Mouse (Mus musculus) lung, postnatal 0 days (tissue): ENCODE measurements at regions not wholly inside any gene's neighbourhood (a gene's known extent, or its start where the extent isn't known, plus 50 kb on each side); places are given as distances from the start of the nearest gene placed in this dataset.

Experiments used
- ATAC-seq: fragments of 200-750 bp; cut with Nextera tagmentation; 2 replicates; pipeline ENCODE4 v1.8.0; 2017; ENCODE audit warnings: moderate library complexity
- DNase-seq: peaks from one replicate; pipeline ENCODE4 v3.0.0-alpha.2; 2016; ENCODE audit warnings: low spot score
- H3K27ac ChIP-seq: fragments of 300-500 bp; sonication (generic); 2 replicates; pipeline ENCODE4 v1.5.1; 2014; ENCODE audit warnings: antibody characterized with exemption, mild to moderate bottlenecking, low read length, mixed read lengths
- H3K27me3 ChIP-seq: fragments of 300-500 bp; sonication (generic); replicated peaks from 2 replicates; pipeline ENCODE4 v1.6.1; 2014; ENCODE audit warnings: low read length, mixed read lengths; ENCODE audit not compliant: insufficient read depth
- H3K36me3 ChIP-seq: fragments of 300-500 bp; sonication (generic); 2 replicates; pipeline ENCODE4 v1.6.1; 2014; ENCODE audit warnings: low read length, mixed read lengths; ENCODE audit not compliant: insufficient read depth
- H3K4me1 ChIP-seq: fragments of 300-500 bp; sonication (generic); 2 replicates; pipeline ENCODE4 v1.6.1; 2014; ENCODE audit warnings: antibody characterized with exemption, low read depth, low read length, mixed read lengths; ENCODE audit not compliant: insufficient read depth
- H3K4me2 ChIP-seq: fragments of 300-500 bp; sonication (generic); replicated peaks from 2 replicates; pipeline ENCODE4 v1.6.1; 2014; ENCODE audit warnings: low read depth, mild to moderate bottlenecking, low read length, moderate library complexity, mixed read lengths
- H3K4me3 ChIP-seq: fragments of 300-500 bp; sonication (generic); 2 replicates; pipeline ENCODE4 v1.5.1; 2014; ENCODE audit warnings: low read depth, low read length
- H3K9ac ChIP-seq: fragments of 300-500 bp; sonication (generic); replicated peaks from 2 replicates; pipeline ENCODE4 v1.6.1; 2014; ENCODE audit warnings: low read depth, mild to moderate bottlenecking
- H3K9me3 ChIP-seq: fragments of 300-500 bp; sonication (generic); 2 replicates; pipeline ENCODE4 v1.6.1; 2016; ENCODE audit warnings: low read length, mixed read lengths
- CTCF ChIP-seq: IDR thresholded peaks from 2 replicates; pipeline ENCODE4 v1.5.1; 2016; ENCODE audit warnings: antibody characterized with exemption, mild to moderate bottlenecking
- EP300 ChIP-seq: IDR thresholded peaks from 2 replicates; pipeline ENCODE4 v1.6.1; 2016; ENCODE audit warnings: antibody characterized with exemption, mild to moderate bottlenecking, control low read depth
- WGBS: fragments of 180-500 bp; shearing (Covaris S2); extraction: QIAGEN DNeasy Blood & Tissue Kit; methylation state at CpG from one replicate; pipeline ENCODE4 v1.1.7; 2014; 5-methylcytosine and 5-hydroxymethylcytosine counted together

DNA sequence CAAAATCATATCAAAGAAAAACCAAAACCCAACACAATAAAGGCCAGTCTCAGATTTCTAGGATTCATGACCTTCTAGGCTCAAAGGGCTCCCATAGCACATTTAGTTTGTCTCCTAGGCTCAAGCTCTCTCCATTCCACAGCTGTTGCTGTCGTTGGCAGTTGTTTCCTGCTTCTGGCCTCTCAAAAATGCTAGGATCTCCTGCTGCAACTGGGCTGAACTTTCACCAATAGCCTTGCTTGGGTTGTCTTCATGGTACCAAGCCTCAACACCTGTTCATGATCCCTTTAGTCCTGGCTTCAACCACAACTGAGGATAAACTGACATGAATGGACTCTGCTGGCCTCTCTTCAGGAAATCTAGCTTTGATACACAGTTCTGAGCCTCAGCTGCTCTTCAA is 115.9 kb upstream of the Ssbp2 start:
- no peak overlapping the region for H3K4me2 ChIP-seq
- no peaks in the 10 kb centered on the region for H3K36me3 ChIP-seq
- H3K9me3 ChIP-seq, result no peaks in the 10 kb centered on the region
- ATAC-seq, result no peak
- H3K9ac ChIP-seq, result no peak overlapping the region
- WGBS, result 48% methylated on average over 1 of the region's 1 CpGs
- H3K4me3 ChIP-seq, result no peak overlapping the region
- H3K27ac ChIP-seq, result no peak overlapping the region
- DNase-seq, result no peak
- H3K27me3 ChIP-seq, result no peaks in the 10 kb centered on the region
- no peaks in the 10 kb centered on the region for H3K4me1 ChIP-seq
- TF ChIP-seq EP300 (no peak), CTCF (no peak)

DNA sequence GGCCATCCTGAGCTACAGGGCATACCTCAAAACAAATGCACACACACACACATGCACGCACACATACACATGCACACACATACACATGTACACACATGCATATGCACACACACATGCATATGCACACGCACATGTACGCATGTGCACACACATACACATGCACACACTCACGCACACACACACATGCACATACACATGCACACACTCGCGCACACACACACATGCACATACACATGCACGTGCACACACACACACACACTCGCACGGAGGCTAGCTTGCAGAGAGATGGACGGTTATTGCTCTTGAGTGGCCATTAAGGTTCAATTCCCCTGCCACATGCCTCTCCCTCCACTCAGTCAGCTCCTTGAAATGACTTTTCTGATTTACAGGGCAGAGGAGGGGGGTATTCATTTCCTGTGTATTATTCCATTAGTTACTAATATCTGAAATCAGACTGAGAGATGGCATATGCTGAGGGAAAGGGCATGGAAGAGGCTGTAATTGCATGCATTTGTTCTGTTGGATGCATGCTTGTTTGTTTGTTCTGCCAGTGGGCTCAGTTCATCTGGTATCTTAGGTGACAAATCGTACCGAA is 111.5 kb upstream of the Ssbp2 start:
- H3K4me1 ChIP-seq, result no peaks in the 10 kb centered on the region
- no peak for DNase-seq
- no peak for TF ChIP-seq EP300
- no peak for TF ChIP-seq CTCF
- H3K4me2 ChIP-seq, result no peak overlapping the region
- 86% methylated on average over 12 of the region's 12 CpGs for WGBS
- no peak overlapping the region for H3K9ac ChIP-seq
- no peak overlapping the region for H3K4me3 ChIP-seq
- H3K27ac ChIP-seq, result no peak overlapping the region
- no peaks in the 10 kb centered on the region for H3K27me3 ChIP-seq
- no peaks in the 10 kb centered on the region for H3K9me3 ChIP-seq
- ATAC-seq, result no peak
- H3K36me3 ChIP-seq, result no peaks in the 10 kb centered on the region

DNA sequence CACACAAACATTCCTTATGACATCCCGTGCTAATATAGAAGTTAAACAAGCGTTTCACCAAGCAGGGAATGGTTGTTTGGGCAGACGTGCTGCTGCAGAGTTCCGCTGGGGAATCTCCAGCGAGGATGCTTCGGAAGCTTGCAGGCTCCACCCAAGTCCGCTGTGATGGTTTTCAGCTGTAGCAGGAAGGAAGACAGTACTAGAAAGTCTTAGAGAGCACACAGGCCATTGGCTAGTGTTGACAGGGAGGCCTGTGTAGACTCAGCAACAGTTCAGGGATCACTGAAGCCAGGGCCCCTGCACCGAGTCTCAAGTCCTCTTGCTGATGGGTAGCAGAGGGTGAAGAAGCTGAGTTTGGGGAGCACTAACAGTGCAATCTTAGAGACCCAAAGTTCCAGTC is 107.8 kb upstream of the Ssbp2 start:
- DNase-seq (peak; percentile 66), ATAC-seq (peak; percentile 87)
- Histone ChIP-seq H3K4me2 (no peak overlapping the region), H3K36me3 (no peaks in the 10 kb centered on the region), H3K27ac (no peak overlapping the region), H3K27me3 (no peaks in the 10 kb centered on the region), H3K4me1 (no peaks in the 10 kb centered on the region), H3K9ac (no peak overlapping the region), H3K4me3 (no peak overlapping the region), H3K9me3 (no peaks in the 10 kb centered on the region)
- 54% methylated on average over 8 of the region's 8 CpGs for WGBS
- TF ChIP-seq EP300 (no peak), CTCF (no peak)

- Histone ChIP-seq H3K9ac (no peak overlapping the region), H3K4me2 (no peak overlapping the region), H3K4me1 (no peaks in the 10 kb centered on the region), H3K27me3 (no peaks in the 10 kb centered on the region), H3K4me3 (no peak overlapping the region), H3K36me3 (no peaks in the 10 kb centered on the region), H3K9me3 (no peaks in the 10 kb centered on the region), H3K27ac (no peak overlapping the region)
- TF ChIP-seq EP300, result no peak
- TF ChIP-seq CTCF, result no peak
- DNase-seq, result no peak
- WGBS, result 70% methylated on average over 9 of the region's 9 CpGs
- ATAC-seq, result no peak
Measured at GRCm38 (mm10) chr13:91356516-91356915, 103.6 kb upstream of the Ssbp2 start.

DNA sequence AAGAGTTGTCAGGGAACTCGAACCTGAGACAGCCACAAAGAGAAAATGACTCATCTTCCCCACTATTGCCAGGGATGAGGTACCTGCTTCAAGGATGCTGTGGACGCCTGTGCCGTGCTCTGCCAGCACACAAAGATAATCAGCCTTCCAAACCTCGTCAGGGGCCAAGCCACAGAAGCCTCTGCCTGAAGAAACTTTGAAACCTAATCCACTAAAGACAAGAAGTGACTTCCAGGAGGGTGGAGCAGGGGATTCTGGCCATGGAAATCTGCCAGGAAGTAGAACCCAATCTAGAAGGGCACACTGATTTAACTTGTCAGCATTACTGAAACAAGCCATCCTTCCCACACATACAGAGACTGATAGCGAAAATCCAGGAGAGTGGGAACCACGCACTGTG is 100.0 kb upstream of the Ssbp2 start:
- Histone ChIP-seq H3K4me1 (no peaks in the 10 kb centered on the region), H3K9me3 (no peaks in the 10 kb centered on the region), H3K4me2 (no peak overlapping the region), H3K9ac (no peak overlapping the region), H3K27ac (no peak overlapping the region), H3K36me3 (no peaks in the 10 kb centered on the region), H3K4me3 (no peak overlapping the region), H3K27me3 (no peaks in the 10 kb centered on the region)
- ATAC-seq (no peak), DNase-seq (no peak)
- 68% methylated on average over 6 of the region's 6 CpGs for WGBS
- no peak for TF ChIP-seq CTCF
- TF ChIP-seq EP300, result no peak

DNA sequence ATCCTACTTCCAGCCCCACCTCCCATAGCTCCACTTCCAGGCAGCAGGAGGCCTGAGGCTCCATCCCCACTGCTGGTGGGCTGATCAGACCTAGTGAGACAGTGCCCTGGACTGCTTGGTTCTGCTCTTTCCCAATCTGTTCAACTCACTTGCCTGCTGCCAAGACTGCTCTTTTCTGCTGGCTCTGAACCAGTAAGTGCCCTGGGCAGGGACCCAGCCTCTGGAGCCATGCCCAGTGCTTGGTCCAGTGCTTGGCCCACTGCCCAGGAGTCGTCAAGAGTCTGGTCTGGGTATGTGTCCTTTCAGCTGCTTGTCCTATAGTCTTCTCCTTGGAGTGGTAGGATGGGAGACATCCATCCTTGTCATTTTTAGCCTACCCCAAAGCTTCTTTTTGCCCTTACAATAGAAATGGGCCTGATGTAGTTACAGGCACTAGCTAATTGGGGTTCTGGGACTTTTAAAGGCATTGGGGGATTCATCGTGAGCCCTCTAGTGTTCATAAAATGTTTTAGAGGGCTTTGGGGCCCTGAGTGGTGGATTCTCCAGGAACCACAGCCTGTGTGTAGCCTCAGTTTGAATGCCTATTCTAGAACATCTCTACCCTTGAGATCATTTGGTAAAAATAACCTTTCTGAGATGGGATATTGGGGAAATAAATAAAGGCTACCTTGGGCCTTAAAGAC is 94.7 kb upstream of the Ssbp2 start:
- H3K4me1 ChIP-seq, result 0 out of 2 replicates have a peak, but pooled peaks cover 3% of the 10 kb centered on the region
- peak; percentile 36 for TF ChIP-seq EP300
- peak; percentile 43 for TF ChIP-seq CTCF
- no peaks in the 10 kb centered on the region for H3K36me3 ChIP-seq
- 26% methylated on average over 2 of the region's 2 CpGs for WGBS
- H3K9me3 ChIP-seq, result no peaks in the 10 kb centered on the region
- H3K27me3 ChIP-seq, result no peaks in the 10 kb centered on the region
- no peak overlapping the region for H3K9ac ChIP-seq
- DNase-seq (peak; percentile 91), ATAC-seq (peak; percentile 91)
- H3K4me3 ChIP-seq, result no peak overlapping the region
- H3K4me2 ChIP-seq, result no peak overlapping the region
- H3K27ac ChIP-seq, result no peak overlapping the region
